Mouse (Mus musculus): ENCODE measurements around the gene Shq1. TPM values are rescaled to one million over a fixed set of nuclear protein-coding genes. Genes with fewer than 3 reads are reported as not detected.
A peak's percentile ranks its signal among the peaks of the same experiment; 100 is the strongest.

The Shq1 gene
- polyA plus RNA-seq, 1 experiment from 2014 or later = 16.0 TPM

DNA sequence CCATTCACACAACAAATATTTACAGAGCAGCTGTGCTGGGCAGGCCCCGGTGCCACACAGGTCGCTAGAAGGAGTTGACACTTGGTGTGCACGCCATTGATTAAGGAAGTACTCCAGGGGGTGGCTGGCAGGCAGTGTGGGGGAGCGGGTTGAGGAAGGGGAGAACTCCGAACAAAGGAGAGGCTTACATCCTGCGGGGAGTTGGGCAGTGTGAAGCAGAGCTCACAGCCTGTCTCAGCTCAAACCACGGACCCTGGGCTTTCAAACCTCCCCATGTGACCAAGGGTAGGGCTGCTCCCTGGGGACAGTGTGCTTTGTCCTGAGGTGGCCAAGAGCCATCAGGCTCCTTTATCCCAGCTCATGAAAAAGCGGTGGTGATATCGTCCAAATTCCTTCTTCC lies 144.9 kb downstream of the Shq1 start:
- peak; percentile 56; the same call in 1 of the 2 replicates for ATAC-seq
- peak overlapping the region; percentile 35; the same call in 1 of the 2 replicates for H3K4me2 ChIP-seq
- no peaks in the 10 kb centered on the region for H3K9me3 ChIP-seq (replicated peaks)
- WGBS = under 1% methylated on average over 9 of the region's 9 CpGs
- H3K36me3 ChIP-seq (ENCODE audit: poor library complexity, severe bottlenecking) = no peaks in the 10 kb centered on the region
- no peaks in the 10 kb centered on the region for H3K27me3 ChIP-seq
- H3K27ac ChIP-seq = no peak overlapping the region
- H3K4me3 ChIP-seq = no peak overlapping the region
- H3K9ac ChIP-seq = no peak overlapping the region
- H3K4me1 ChIP-seq = peaks cover 13% of the 10 kb centered on the region

DNA sequence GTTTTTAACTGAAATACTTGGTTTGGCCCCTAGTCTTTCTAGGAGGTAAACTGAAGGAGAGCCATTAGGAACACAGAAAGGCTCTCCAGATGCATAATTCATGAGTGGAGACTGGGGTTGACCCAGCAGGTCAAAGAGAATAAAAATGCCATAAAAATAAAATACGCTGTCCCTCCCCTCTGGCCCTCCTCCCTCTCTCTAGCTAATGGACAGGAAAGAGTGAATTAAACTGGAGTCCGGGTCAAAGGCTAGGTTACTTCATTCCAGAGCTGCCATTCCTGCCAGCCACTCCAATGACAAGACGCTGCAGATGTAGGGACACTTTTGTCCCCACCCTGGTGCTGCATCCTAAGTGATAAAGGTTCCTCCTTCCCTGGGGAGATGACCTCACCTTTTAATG lies 145.5 kb downstream of the Shq1 start:
- WGBS = 21% methylated on average over 3 of the region's 3 CpGs
- Histone ChIP-seq H3K27ac (no peak overlapping the region), H3K36me3 (ENCODE audit: poor library complexity, severe bottlenecking) (no peaks in the 10 kb centered on the region), H3K9me3 (replicated peaks) (no peaks in the 10 kb centered on the region), H3K4me2 (no peak overlapping the region), H3K27me3 (no peaks in the 10 kb centered on the region), H3K4me1 (peaks cover 13% of the 10 kb centered on the region), H3K9ac (no peak overlapping the region), H3K4me3 (no peak overlapping the region)
- no peak for ATAC-seq

DNA sequence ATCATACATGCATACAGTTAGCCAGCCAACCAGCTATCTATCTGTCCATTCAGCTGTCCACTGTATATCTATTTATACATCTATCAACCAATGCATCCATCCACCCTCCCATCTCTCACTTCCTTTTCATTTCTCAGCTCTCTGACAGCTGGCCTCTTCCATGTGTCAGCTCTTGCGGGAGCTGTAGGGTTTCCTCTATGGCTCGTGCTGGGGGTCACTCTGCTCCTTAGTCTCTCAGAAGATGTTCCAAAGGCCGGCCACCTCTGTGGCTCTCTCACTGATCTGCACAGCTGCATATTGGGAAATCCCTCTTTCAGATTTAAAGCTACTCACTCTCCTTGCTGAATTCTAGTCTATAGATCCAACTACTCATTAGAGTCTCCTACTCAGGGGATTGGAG lies 148.5 kb downstream of the Shq1 start:
- Histone ChIP-seq H3K27me3 (no peaks in the 10 kb centered on the region; the same call in 1 of the 2 replicates), H3K4me3 (no peak overlapping the region), H3K4me2 (no peak overlapping the region), H3K27ac (no peak overlapping the region), H3K9me3 (replicated peaks) (no peaks in the 10 kb centered on the region), H3K9ac (no peak overlapping the region), H3K4me1 (peaks cover 34% of the 10 kb centered on the region), H3K36me3 (ENCODE audit: poor library complexity, severe bottlenecking) (no peaks in the 10 kb centered on the region)
- WGBS = 85% methylated on average over 3 of the region's 3 CpGs
- ATAC-seq = no peak

- H3K27me3 ChIP-seq = no peaks in the 10 kb centered on the region; the same call in 1 of the 2 replicates
- no peaks in the 10 kb centered on the region for H3K9me3 ChIP-seq (replicated peaks)
- no peak overlapping the region for H3K27ac ChIP-seq
- no peak; the same call in 1 of the 2 replicates for ATAC-seq
- no peak overlapping the region for H3K9ac ChIP-seq
- WGBS = 67% methylated on average over 2 of the region's 2 CpGs
- peaks cover 38% of the 10 kb centered on the region for H3K4me1 ChIP-seq
- no peaks in the 10 kb centered on the region for H3K36me3 ChIP-seq (ENCODE audit: poor library complexity, severe bottlenecking)
- H3K4me3 ChIP-seq = no peak overlapping the region
- no peak overlapping the region for H3K4me2 ChIP-seq
These were observed 149.2 kb downstream of the Shq1 start for GRCm38 (mm10) chr6:100521615-100522398.

DNA sequence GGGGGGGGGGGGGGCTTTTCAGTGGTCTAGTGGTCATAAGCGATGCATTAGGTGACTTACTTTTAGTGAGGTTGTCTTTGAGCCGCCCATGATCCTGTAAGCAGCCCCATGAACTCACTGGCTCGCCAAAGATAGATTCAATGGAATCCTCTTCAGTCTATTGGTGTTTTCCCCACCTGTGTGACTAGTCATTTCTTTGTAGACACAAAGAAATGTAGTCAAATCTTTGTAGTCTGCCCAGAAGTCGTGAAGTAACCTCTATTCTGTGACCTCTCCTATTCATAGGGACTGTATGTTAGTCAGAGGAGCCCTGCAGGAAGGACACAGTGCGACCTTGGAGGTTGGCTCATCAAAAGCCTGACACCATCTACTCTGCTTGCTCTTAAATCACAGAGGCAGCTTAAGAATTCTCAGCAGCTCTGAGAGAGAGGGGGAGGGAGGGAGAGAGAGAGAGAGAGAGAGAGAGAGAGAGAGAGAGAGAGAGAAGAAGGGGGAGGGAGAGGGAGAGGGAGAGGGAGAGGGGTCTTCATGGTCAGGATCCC lies 150.3 kb downstream of the Shq1 start:
- 73% methylated on average over 5 of the region's 5 CpGs for WGBS
- Histone ChIP-seq H3K27ac (no peak overlapping the region), H3K4me2 (no peak overlapping the region), H3K27me3 (no peaks in the 10 kb centered on the region; the same call in 1 of the 2 replicates), H3K4me1 (peaks cover 35% of the 10 kb centered on the region), H3K4me3 (no peak overlapping the region), H3K9ac (no peak overlapping the region), H3K36me3 (ENCODE audit: poor library complexity, severe bottlenecking) (no peaks in the 10 kb centered on the region), H3K9me3 (replicated peaks) (no peaks in the 10 kb centered on the region)
- ATAC-seq = no peak

DNA sequence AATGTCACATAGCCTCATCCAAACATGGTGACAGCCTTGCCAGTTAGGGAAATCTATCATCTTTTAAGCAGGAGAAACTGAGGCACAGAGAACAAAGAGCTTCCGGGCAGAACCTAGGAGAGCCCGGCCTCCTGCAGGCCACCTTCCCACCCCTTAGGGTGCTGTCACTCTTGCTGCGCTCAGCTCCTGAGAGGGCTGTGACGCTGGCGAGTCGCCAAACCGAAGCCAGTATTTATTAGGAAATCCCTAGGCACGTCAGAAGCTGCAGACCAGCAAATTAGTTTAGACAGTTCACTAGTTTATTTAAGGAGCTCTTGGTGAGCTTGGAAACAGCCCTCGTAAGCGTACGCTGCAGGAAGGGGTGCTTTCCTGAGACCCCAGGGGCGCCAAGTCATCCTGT lies 151.1 kb downstream of the Shq1 start:
- Histone ChIP-seq H3K36me3 (ENCODE audit: poor library complexity, severe bottlenecking) (no peaks in the 10 kb centered on the region), H3K27ac (no peak overlapping the region), H3K9ac (no peak overlapping the region), H3K4me3 (no peak overlapping the region), H3K4me1 (peaks cover 35% of the 10 kb centered on the region), H3K9me3 (replicated peaks) (no peaks in the 10 kb centered on the region), H3K4me2 (no peak overlapping the region), H3K27me3 (no peaks in the 10 kb centered on the region; the same call in 1 of the 2 replicates)
- no peak for ATAC-seq
- 52% methylated on average over 12 of the region's 12 CpGs for WGBS

Other genes with a start within 250 kb of the Shq1 start
- gene Gxylt2, start 33.6 kb upstream of the Shq1 start, polyA plus RNA-seq (2015; fragmentation: Nextera tagmentation; extraction: Ambion mirVana) = 0.85 and 1.0 TPM in 2 replicates
- gene Ppp4r2, start 162.5 kb upstream of the Shq1 start, polyA plus RNA-seq (2015; fragmentation: Nextera tagmentation; extraction: Ambion mirVana) = 26.9 and 27.4 TPM in 2 replicates

Measured in forebrain, embryonic 13.5 days (tissue).